Mouse (Mus musculus) ES-Bruce4 (cell line): ENCODE measurements at regions not wholly inside any gene's neighbourhood (a gene's known extent, or its start where the extent isn't known, plus 50 kb on each side); places are given as distances from the start of the nearest gene placed in this dataset.

Source experiments
- CTCF ChIP-seq: IDR thresholded peaks from one replicate; pipeline ENCODE4 v1.8.1; 2011; ENCODE audit warnings: low read depth, low read length
- EP300 ChIP-seq: IDR thresholded peaks from 2 replicates; pipeline ENCODE4 v1.6.1; 2011; ENCODE audit warnings: low read depth, low read length; ENCODE audit not compliant: insufficient read depth
- POLR2A ChIP-seq: IDR thresholded peaks from one replicate; pipeline ENCODE4 v1.8.1; 2011; ENCODE audit warnings: low read length; ENCODE audit not compliant: insufficient read depth

DNA sequence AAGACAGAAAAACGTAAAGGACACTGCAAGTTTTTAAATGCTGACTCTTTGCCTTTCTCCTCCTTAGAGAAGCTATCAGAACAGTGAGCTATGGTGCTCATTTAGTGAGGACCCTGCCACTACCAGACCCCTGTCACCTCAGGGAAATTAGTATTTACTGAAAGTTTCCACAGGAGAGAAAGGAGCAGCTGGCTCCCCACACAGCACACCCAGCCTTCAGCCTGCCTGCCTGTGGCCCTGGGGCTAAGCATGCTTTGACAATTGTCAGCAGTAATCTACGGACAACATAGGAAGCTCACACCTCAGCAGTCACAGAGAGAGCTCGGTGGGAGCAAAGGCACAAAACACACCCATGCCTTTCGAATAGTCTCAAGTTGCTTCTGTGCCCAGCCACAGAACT lies 625.9 kb upstream of the Map3k7 start:
- no peak for TF ChIP-seq EP300
- TF ChIP-seq CTCF, result no peak
- TF ChIP-seq POLR2A, result no peak
